Mouse (Mus musculus) G1E (cell line): ENCODE results near the gene Zxdb.
"Not testable (repeated sequence)": the region's sequence is repeated elsewhere in the genome, so short reads cannot be mapped to it uniquely, and the experiment has no call there.

ENCODE experiments used
- CTCF ChIP-seq: IDR thresholded peaks from 2 replicates; pipeline ENCODE4 v1.5.1; 2012; ENCODE audit warnings: low read depth, low read length, inconsistent platforms, mixed read lengths
- GATA2 ChIP-seq: IDR thresholded peaks from 2 replicates; pipeline ENCODE4 v1.6.1; 2012; ENCODE audit warnings: low read depth, low read length, inconsistent platforms, borderline replicate concordance
- TAL1 ChIP-seq: conservative IDR thresholded peaks from 2 replicates; pipeline ENCODE4 v1.6.1; 2012; ENCODE audit warnings: low read depth, low read length, inconsistent platforms, mixed read lengths

GRCm38 (mm10) chrX:94725627-94726083, 1.3 kb downstream of the Zxdb start:
- TF ChIP-seq CTCF, GATA2, TAL1: not testable (repeated sequence)
